Mouse (Mus musculus): ENCODE measurements around the gene Nfam1. TPM values are rescaled to one million over a fixed set of nuclear protein-coding genes. Genes with fewer than 3 reads are reported as not detected.

Nfam1 gene
- polyA plus RNA-seq, 1 experiment from 2014 or later: 2.2 TPM

DNA sequence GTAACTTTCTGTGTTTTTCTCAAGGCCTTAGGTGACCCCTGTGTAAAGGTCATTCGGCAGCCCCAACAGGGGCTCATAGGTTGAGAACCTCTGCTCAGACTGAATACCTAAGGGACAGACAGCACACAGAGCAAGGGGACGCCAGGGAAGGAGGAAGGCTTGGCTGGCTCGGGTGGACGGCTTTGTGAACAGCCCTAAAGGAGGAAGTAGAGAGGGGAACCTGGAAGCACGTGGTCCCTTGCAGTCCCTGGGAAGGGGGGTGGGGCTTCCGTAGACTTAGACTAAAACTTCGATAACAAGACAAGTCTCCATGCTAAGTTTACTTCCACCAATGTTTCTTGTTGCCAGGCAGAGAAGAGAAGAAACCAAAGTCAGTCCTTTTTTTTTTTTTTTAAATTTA is 3.0 kb upstream of the Nfam1 start:
- Histone ChIP-seq H3K4me2 (replicated peaks) (no peak overlapping the region), H3K4me1 (peaks cover 43% of the 10 kb centered on the region), H3K27me3 (peaks cover 47% of the 10 kb centered on the region), H3K27ac (no peak overlapping the region), H3K9ac (no peak overlapping the region), H3K36me3 (no peaks in the 10 kb centered on the region), H3K9me3 (replicated peaks) (no peaks in the 10 kb centered on the region), H3K4me3 (no peak overlapping the region)
- no peak for ATAC-seq (ENCODE audit: low FRiP score)
- 64% methylated on average over 7 of the region's 7 CpGs for WGBS

DNA sequence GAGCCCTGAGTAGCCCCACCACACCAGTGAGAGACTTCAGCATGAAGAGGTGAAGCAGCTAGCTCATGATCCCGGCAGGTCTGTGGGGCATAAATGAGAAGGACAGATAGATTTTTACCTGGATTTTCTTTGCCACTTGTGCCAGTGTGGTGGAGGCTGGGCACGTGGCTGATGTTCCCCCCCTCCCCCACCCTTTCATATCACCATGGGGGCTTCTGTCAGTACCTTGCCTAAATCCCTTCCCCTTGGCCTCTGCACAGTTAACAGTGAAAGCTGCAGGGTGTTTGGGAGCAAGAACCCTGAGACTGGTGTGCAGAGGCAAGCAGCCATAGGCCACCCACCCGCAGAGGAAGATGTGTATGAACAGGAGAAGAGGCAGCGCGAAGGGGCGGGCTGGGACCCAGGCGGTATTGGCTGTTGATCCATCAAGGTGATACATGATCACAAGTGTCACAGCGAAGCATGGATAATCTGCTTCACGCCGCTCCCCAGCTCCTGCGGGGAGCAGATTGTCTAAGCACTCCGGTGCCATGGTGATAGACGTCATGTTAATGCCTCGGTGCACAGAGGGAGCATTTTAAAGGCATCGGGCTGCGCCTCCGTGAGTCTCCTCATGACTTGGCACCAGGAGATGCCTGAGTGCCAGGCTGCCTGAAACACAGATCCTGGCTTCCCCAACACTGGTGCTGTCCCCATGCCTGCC is 1.3 kb upstream of the Nfam1 start:
- no peaks in the 10 kb centered on the region for H3K9me3 ChIP-seq (replicated peaks)
- WGBS: 3% methylated on average over 17 of the region's 17 CpGs
- H3K9ac ChIP-seq: peak overlapping the region; percentile 28; the same call in 1 of the 2 replicates
- peak overlapping the region; percentile 15; the same call in 1 of the 2 replicates for H3K4me3 ChIP-seq
- ATAC-seq (ENCODE audit: low FRiP score): peak; percentile 56
- H3K27ac ChIP-seq: peak overlapping the region; percentile 31; the same call in 1 of the 2 replicates
- peaks cover 47% of the 10 kb centered on the region for H3K27me3 ChIP-seq
- H3K36me3 ChIP-seq: no peaks in the 10 kb centered on the region
- peak overlapping the region; percentile 42 for H3K4me2 ChIP-seq (replicated peaks)
- H3K4me1 ChIP-seq: peaks cover 49% of the 10 kb centered on the region

DNA sequence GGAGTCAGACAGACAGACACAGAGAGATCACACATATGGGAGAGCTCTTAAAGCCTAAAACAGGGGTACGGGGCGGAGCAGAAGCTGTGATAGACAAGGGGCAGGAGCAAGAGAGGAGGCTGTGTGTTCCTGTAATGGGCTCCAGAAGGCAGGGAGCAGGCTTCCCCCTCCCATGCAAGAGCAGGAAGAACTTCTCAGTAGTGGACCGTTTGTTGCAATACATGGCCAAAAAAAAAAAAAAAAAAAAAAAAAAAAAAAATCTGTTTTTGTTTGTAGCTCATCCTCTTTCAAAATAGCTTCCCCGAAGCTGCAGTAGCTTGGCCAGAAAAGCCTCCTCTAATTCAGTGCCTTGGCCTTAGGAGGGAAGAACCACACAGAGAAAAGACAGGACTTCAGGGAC is 2.2 kb downstream of the Nfam1 start:
- no peak overlapping the region for H3K4me3 ChIP-seq
- peaks cover 47% of the 10 kb centered on the region for H3K27me3 ChIP-seq
- 0 out of 2 replicates have a peak overlapping the region, but pooled peaks have one; percentile 23 for H3K9ac ChIP-seq
- H3K4me1 ChIP-seq: peaks cover 44% of the 10 kb centered on the region
- no peaks in the 10 kb centered on the region for H3K9me3 ChIP-seq (replicated peaks)
- H3K36me3 ChIP-seq: no peaks in the 10 kb centered on the region
- no peak for ATAC-seq (ENCODE audit: low FRiP score)
- H3K4me2 ChIP-seq (replicated peaks): no peak overlapping the region
- H3K27ac ChIP-seq: peak overlapping the region; percentile 66; the same call in 1 of the 2 replicates
- WGBS: 65% methylated on average over 4 of the region's 4 CpGs

DNA sequence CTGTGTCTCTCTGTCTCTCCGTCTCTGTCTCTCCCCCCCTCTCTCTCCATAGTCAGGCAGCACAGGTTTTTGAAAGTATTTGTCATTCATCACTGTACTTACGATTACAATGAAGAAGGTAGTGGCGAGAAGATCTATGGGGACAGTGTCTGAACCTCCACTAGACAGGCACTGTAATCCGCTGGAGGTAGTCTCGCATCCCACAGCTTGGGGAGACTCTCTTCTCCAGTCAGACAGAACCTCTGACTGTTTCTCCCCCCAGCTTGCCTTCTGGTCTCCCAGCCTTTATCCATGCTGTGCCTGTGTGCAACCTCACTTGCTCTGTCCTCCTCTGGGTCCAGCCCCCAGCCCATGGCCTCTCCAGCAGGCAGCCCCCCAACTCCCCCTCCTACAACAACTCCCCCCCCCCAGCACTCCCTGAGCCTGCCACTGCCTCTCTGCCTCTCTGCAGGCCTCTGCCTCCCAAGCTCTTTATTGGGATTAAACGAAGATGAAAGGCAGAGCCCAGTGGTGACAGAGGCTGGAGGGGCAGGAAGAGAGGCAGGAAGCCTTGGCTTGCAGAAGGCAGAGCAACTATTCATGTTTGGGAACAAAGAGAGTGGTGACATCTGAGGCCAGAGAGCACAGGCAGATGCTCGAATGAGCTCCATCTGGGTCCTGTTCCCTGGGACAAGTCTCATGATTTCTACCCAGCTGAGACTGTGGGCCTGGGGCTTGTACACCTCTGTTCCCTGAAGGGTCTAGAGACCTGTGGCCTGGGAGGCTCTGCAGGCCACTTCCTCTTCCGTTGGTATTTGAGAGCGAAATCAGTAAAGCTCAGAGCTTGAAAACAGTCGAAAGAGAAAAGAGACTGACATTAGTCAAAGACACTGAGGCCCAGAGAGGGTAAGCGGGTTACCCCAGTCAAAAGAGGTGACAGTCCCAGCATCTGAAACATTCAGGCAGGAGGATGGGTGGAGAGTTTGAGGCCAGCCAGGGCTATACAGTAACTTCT is 3.1 kb downstream of the Nfam1 start:
- Histone ChIP-seq H3K27ac (peak overlapping the region; percentile 66), H3K4me1 (peaks cover 52% of the 10 kb centered on the region), H3K36me3 (no peaks in the 10 kb centered on the region), H3K9me3 (replicated peaks) (no peaks in the 10 kb centered on the region), H3K4me2 (replicated peaks) (no peak overlapping the region), H3K27me3 (peaks cover 46% of the 10 kb centered on the region), H3K9ac (0 out of 2 replicates have a peak overlapping the region, but pooled peaks have one; percentile 23), H3K4me3 (no peak overlapping the region)
- ATAC-seq (ENCODE audit: low FRiP score): 0 out of 2 replicates have a peak, but pooled peaks have one; percentile 12
- WGBS: 29% methylated on average over 11 of the region's 11 CpGs

DNA sequence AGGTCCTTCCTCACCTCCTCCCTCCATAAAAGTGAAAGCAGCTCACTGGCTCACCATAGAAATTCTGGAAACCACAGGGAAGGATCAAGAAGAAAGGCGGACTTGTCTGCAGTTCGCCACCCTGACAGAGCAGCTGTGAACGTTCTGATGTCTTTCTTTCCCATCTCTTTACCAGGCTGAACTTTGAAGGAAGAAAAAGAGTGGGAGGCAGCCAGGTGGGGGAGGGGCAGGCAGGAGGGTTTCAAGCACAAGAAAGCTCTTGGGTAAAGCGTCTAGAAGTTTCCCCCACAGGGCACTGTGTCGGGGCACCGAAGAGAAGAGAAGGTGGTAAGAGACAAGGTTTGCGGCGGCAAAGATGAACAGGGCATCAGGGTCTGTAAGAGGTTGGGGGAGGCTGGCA is 7.0 kb downstream of the Nfam1 start:
- H3K9me3 ChIP-seq (replicated peaks): no peaks in the 10 kb centered on the region
- no peak overlapping the region for H3K4me2 ChIP-seq (replicated peaks)
- H3K9ac ChIP-seq: no peak overlapping the region
- no peaks in the 10 kb centered on the region for H3K36me3 ChIP-seq
- peaks cover 25% of the 10 kb centered on the region for H3K27me3 ChIP-seq
- ATAC-seq (ENCODE audit: low FRiP score): no peak
- H3K4me3 ChIP-seq: no peak overlapping the region
- H3K27ac ChIP-seq: no peak overlapping the region
- 42% methylated on average over 8 of the region's 8 CpGs for WGBS
- peaks cover 34% of the 10 kb centered on the region for H3K4me1 ChIP-seq

DNA sequence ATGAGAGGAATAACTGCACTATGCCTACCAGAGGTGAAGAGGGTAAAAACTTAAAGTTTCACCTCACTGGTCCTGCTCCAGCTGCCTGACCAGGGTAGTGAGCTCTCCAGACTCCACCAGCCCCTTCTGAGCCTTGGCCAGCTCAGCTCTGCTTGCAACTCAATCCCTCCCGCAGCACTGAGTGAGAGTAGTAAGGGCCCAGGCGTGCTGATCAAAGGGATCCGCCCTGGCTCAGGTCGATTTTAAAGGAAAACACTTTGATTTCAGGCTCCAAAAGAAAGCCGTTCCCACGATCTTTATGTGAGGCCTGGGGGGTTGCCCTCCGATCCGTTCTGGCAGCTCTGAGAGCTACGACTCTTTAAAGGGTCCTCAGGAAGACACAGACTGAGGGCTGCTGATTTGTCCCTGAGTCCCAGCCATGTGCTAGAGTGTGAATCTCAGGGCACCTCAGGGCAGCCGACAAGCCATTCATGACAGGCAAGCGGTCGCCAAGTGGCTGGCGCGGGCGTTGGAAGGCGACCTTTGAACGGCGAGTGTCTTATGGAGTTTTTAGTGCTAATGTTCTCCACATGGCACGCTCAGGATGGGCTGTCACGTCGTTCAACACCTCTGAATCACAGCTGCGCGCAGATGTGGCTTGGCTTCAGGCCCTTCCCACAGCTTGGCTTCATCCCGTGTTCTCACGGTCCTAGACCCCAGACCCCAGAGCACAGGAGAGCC is 7.9 kb downstream of the Nfam1 start:
- H3K9ac ChIP-seq: no peak overlapping the region
- 20% methylated on average over 25 of the region's 25 CpGs for WGBS
- ATAC-seq (ENCODE audit: low FRiP score): no peak
- no peaks in the 10 kb centered on the region for H3K9me3 ChIP-seq (replicated peaks)
- H3K4me3 ChIP-seq: no peak overlapping the region
- no peak overlapping the region for H3K4me2 ChIP-seq (replicated peaks)
- peaks cover 25% of the 10 kb centered on the region for H3K27me3 ChIP-seq
- no peak overlapping the region for H3K27ac ChIP-seq
- no peaks in the 10 kb centered on the region for H3K36me3 ChIP-seq
- peaks cover 29% of the 10 kb centered on the region for H3K4me1 ChIP-seq

DNA sequence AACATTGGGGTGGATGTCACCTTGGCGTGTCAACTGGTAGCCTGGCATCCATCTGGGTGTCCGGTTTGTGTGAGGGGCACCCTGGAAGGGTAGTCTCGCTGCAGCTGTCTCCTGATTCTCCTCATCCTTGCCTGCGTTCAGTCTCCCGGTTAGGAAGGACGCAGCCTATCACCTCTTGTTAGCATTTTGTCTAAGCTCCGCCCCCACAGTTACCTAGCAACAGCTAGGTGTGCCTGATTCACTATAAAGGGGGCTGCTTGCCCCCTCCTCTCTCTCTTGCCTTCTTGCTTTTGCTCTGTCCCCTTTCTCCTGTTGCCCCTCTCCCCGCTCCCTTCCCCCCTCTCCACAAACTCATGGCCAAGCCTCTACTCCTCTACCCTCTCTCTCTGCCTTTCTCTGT is 10.2 kb downstream of the Nfam1 start:
- no peak overlapping the region for H3K4me2 ChIP-seq (replicated peaks)
- H3K27me3 ChIP-seq: peaks cover 24% of the 10 kb centered on the region
- H3K27ac ChIP-seq: no peak overlapping the region
- 35% methylated on average over 8 of the region's 8 CpGs for WGBS
- H3K4me1 ChIP-seq: peaks cover 27% of the 10 kb centered on the region
- no peak for ATAC-seq (ENCODE audit: low FRiP score)
- no peaks in the 10 kb centered on the region for H3K9me3 ChIP-seq (replicated peaks)
- no peak overlapping the region for H3K9ac ChIP-seq
- H3K36me3 ChIP-seq: no peaks in the 10 kb centered on the region
- H3K4me3 ChIP-seq: no peak overlapping the region

DNA sequence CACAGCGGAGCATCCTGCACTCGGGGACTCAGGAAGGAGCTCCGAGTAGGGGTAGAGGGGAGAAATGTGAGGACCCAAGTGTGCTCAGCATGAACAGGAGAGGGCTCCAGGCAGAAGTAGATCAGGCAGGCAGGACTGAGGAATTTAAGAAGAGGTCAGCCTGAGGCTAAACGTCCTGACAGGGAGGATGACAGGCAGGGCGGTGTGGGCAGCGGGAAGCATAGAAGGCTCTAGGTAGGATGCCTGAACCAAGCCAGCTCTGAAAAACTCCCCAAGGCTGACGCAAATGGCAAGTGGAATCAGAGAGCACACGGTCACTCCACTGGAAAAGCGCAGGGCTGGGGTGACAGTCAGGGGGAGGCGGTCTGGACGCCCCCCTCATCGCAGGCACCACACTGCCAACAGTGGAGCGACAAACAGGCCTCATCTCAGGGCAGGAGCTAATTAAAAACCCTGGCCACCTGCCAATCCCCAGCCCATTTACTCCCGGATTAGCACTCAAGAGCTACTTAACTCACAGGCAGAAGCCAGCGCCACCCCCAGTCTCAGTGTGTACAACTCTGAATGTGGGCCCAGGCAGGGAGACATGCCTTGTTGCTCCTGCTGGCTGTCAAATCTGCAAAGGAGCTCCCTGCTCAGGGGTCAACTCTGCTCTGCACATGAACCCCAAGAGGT is 22.0 kb downstream of the Nfam1 start:
- peak overlapping the region; percentile 27 for H3K4me2 ChIP-seq (replicated peaks)
- no peaks in the 10 kb centered on the region for H3K9me3 ChIP-seq (replicated peaks)
- H3K4me3 ChIP-seq: no peak overlapping the region
- 13% methylated on average over 15 of the region's 15 CpGs for WGBS
- 0 out of 2 replicates have a peak overlapping the region, but pooled peaks have one; percentile 18 for H3K9ac ChIP-seq
- H3K27me3 ChIP-seq: peaks cover 31% of the 10 kb centered on the region
- H3K27ac ChIP-seq: peak overlapping the region; percentile 18; the same call in 1 of the 2 replicates
- H3K36me3 ChIP-seq: no peaks in the 10 kb centered on the region
- peak; percentile 64 for ATAC-seq (ENCODE audit: low FRiP score)
- H3K4me1 ChIP-seq: peaks cover 27% of the 10 kb centered on the region

DNA sequence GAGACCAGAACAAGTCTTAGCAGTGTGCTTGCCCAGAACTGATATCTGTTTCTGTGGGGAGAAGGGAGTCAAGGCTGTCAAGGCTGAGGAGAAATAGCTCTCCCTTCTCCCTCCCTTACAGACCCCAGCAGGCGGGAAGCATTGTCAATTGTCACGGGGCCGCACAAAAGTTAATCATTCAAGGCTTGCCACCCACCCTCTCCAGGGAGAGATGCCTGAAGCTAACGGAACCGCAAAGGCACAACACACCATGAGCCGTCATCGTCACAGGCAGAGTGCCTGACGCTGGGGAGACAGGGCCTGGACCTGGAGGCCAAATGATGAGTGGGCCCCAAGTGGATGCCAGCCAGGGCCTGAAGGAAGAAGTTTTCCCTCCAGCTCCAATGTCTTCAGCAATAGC is 22.7 kb downstream of the Nfam1 start:
- Histone ChIP-seq H3K9me3 (replicated peaks) (no peaks in the 10 kb centered on the region), H3K9ac (no peak overlapping the region), H3K4me3 (no peak overlapping the region), H3K4me2 (replicated peaks) (peak overlapping the region; percentile 27), H3K36me3 (no peaks in the 10 kb centered on the region), H3K27ac (peak overlapping the region; percentile 18; the same call in 1 of the 2 replicates), H3K27me3 (peaks cover 37% of the 10 kb centered on the region), H3K4me1 (peaks cover 27% of the 10 kb centered on the region)
- 0 out of 2 replicates have a peak, but pooled peaks have one; percentile 15 for ATAC-seq (ENCODE audit: low FRiP score)
- 11% methylated on average over 8 of the region's 8 CpGs for WGBS

DNA sequence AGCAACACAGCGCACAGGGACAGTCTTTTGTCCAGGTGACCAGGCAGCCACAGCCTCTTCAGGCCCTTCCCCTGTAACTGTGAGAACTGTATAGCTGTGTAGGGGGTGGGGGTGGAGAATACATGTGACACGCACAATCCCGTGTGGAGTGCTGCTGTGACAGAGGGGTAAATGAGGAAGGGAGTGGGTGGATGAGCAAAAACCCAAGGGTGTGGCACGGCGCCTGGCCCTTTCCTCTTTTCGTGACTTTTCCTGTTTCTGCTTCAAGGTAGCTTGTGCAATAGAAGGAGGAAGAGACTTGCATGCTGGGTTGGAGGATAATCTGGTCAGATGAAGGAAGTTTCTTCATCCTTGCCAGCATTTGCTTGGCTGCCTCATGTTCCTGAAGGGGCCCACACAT is 23.6 kb downstream of the Nfam1 start:
- H3K4me1 ChIP-seq: peaks cover 27% of the 10 kb centered on the region
- no peak overlapping the region for H3K4me3 ChIP-seq
- H3K27ac ChIP-seq: no peak overlapping the region
- H3K36me3 ChIP-seq: no peaks in the 10 kb centered on the region
- no peaks in the 10 kb centered on the region for H3K9me3 ChIP-seq (replicated peaks)
- ATAC-seq (ENCODE audit: low FRiP score): no peak
- 85% methylated on average over 6 of the region's 6 CpGs for WGBS
- no peak overlapping the region for H3K9ac ChIP-seq
- H3K4me2 ChIP-seq (replicated peaks): no peak overlapping the region
- H3K27me3 ChIP-seq: peaks cover 34% of the 10 kb centered on the region

DNA sequence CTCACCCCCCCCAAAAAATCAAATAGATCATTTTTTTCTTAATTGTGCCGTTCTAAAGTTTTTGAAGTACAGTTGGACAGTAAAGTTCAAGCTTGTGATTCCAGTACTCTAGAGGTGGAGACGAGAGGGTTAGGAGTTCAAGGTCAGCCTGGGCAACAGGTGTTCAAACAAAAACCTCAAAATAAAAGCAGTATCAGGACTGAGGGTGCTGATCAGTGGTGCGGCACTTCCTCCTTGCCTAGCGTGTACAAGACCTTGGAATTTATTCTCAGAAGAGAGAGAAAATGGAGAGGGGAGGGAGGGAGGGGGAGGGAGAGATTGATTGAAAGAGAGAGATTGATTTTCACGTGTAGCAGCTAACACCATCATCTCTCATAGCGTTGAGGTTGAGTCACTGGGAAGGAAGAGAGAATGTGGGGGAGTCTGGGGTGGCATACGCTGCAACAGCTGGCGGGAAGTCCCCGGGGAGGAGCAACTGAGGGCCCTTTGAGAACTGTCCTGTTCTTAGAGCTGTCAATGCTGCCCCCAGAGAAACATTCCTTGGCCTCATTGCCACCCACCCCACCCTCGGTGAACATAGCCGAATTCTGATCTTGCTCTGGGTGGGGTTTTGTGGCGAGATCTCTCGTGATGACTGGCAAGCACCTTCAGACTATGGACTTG is 24.2 kb downstream of the Nfam1 start:
- Histone ChIP-seq H3K9me3 (replicated peaks) (no peaks in the 10 kb centered on the region), H3K27ac (no peak overlapping the region), H3K9ac (no peak overlapping the region), H3K4me2 (replicated peaks) (no peak overlapping the region), H3K27me3 (peaks cover 34% of the 10 kb centered on the region), H3K4me3 (no peak overlapping the region), H3K36me3 (no peaks in the 10 kb centered on the region), H3K4me1 (peaks cover 27% of the 10 kb centered on the region)
- WGBS: 78% methylated on average over 13 of the region's 13 CpGs
- no peak for ATAC-seq (ENCODE audit: low FRiP score)

All from hindbrain, embryonic 12.5 days (tissue).